Mouse (Mus musculus): ENCODE measurements around the gene Slc41a3. TPM values are rescaled to one million over a fixed set of nuclear protein-coding genes. Genes with fewer than 3 reads are reported as not detected.

The Slc41a3 gene
- polyA plus RNA-seq (2015; fragmentation: Nextera tagmentation; extraction: Ambion mirVana), result 10.7 and 12.0 TPM in 2 replicates

DNA sequence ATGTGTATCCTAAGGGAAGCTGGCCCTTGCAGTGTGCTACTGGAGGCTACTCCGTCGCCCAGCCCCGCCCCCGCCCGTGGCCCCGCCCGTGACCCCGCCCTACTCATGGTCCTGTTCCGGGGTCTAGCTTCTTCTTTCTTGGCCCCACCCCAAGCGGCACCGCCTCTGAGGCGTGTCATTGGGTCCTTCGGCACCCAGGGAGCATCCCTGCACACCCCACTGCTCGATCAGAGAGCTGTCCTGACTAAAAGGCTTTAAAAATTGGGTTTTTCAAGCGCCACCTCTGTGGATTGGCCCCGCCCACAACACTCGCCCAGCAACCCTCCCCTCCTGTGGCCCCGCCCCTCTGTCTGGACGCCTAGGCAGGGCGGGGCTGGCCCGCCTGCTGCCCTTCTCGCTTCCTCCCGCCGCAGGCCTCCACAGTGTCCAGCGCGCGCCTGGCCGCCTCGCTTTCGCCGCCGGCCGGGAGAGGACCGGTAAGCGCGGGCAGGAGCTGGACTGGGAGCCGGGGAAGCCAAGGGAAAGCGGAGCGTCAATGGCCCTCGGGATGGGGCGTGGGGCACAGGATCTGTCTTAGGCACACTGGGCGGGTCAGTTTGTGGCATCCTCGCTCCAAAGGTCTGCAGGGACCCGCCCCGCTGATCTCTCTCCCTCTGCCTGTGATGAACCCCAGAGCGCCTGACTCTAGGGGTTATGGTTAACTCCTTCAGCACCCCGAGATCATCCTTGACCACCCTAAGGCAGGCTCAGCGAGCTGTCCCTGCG lies at the start of gene Slc41a3:
Gene Slc41a3 (plus strand): TSS at position 193 of the 765 bp plus-strand sequence.
- WGBS, result under 1% methylated on average over 49 of the region's 49 CpGs
- peak; percentile 94 for ATAC-seq (replicated peaks; ENCODE audit: insufficient number of reproducible peaks, insufficient read depth, low FRiP score, low read depth)
- H3K4me3 ChIP-seq, result peak within 1 kb of the TSS; percentile 64

DNA sequence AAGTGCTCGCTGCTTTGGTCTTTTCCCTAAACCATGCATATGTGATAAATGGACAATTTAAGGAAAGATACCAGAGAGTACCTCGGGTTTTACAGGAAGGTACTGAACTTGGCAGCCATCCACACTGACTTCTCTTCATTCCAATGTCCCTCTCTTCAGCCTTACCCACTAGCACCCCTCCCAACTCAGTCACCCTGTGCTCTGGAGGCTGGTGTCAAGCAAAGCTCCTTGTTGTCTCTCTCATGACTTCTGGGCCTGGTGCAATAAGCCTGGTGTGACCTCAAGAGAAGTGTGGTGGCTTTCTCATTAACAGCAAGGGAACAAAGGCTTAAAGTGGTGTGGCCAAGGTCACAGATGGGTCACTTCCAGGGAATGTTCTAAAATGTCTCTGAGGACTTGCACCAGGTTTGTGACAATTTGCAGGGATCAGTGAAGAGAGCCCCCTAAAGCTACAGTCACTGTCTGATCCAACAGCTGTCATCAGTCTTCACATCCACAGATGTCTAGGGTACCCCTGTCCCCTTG lies 47.9 kb upstream of the Slc41a3 start:
- Histone ChIP-seq H3K36me3 (no peaks in the 10 kb centered on the region), H3K27ac (no peak overlapping the region), H3K9me3 (replicated peaks) (no peaks in the 10 kb centered on the region), H3K4me3 (no peak overlapping the region), H3K27me3 (peaks cover 1% of the 10 kb centered on the region; the same call in 1 of the 2 replicates), H3K4me1 (replicated peaks) (peaks cover 8% of the 10 kb centered on the region), H3K9ac (no peak overlapping the region), H3K4me2 (0 out of 2 replicates have a peak overlapping the region, but pooled peaks have one; percentile 19)
- WGBS, result 15% methylated on average over 2 of the region's 2 CpGs
- ATAC-seq (replicated peaks; ENCODE audit: insufficient number of reproducible peaks, insufficient read depth, low FRiP score, low read depth), result no peak

More for the DNA sequence above, at the start of gene Slc41a3:
- Histone ChIP-seq H3K9ac (peak within 1 kb of the TSS; percentile 71), H3K27me3 (no peaks in the 10 kb centered on the region), H3K4me2 (peak within 1 kb of the TSS; percentile 91), H3K36me3 (no peaks in the 10 kb centered on the region), H3K4me1 (replicated peaks) (peaks cover 49% of the 10 kb centered on the region), H3K9me3 (replicated peaks) (no peaks in the 10 kb centered on the region), H3K27ac (peak within 1 kb of the TSS; percentile 69)

DNA sequence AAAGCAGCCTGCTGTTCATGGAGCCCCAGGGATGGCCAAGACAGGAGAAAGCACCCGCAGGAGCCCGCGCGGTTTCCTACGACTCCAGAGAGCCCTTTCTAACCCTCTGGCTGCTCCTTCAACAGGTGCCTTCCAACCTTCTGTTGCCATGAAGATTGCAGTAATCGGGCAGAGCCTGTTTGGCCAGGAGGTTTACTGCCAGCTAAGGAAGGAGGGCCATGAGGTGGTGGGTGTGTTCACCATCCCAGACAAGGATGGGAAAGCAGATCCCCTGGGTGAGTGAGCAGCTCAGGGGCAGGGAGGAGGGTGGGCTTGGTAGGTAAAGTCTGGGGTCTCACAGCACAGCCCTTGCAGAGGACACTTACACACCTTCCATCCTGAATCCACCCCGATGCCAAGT lies 47.4 kb upstream of the Slc41a3 start:
- Histone ChIP-seq H3K9ac (no peak overlapping the region), H3K4me3 (no peak overlapping the region), H3K4me2 (no peak overlapping the region), H3K36me3 (no peaks in the 10 kb centered on the region), H3K4me1 (replicated peaks) (peaks cover 8% of the 10 kb centered on the region), H3K9me3 (replicated peaks) (no peaks in the 10 kb centered on the region), H3K27ac (no peak overlapping the region), H3K27me3 (no peaks in the 10 kb centered on the region)
- WGBS, result 91% methylated on average over 7 of the region's 7 CpGs
- no peak for ATAC-seq (replicated peaks; ENCODE audit: insufficient number of reproducible peaks, insufficient read depth, low FRiP score, low read depth)

DNA sequence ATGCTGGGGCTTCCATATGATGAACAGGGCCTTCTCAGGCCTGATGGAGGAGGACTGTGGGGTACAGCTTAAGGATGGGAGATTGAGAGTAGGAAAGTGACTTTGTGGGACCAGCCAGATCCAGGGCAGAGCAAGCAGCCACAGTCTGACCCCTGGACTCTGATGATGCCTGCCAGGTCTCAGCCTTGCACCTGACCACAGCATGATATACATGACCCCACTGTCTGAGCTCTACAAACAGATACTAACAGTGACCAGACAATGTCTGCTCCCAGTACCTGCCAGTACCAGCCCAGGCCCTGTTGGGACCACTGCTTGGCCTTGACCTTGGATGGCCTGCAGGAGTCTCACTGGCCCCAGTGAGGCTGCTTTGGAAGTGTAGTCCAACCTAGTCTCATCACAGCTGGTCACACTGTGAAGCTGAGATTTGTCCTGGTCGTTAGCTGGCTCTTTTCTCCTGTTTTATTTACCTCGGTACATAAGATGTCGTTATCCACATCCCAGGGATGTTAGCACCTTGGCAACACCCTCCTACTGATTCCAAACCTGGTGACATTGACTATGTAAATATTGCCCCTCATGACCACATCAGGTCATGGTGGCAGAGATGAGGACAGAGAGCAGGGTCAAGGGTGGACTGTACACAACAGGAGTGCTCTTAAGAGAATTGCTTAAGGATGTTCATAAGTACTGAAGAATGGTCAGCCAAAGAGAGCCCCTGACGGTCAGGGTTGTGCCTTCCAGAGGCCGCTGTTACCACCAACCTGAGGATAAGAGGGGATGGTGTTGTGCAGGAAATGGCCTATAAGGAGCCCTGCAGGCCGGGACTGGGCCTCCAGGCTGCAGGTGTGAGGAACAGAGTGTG lies 46.5 kb upstream of the Slc41a3 start:
- no peak overlapping the region for H3K4me3 ChIP-seq
- ATAC-seq (replicated peaks; ENCODE audit: insufficient number of reproducible peaks, insufficient read depth, low FRiP score, low read depth), result no peak
- H3K27ac ChIP-seq, result no peak overlapping the region
- H3K4me1 ChIP-seq (replicated peaks), result peaks cover 8% of the 10 kb centered on the region
- 77% methylated on average over 6 of the region's 6 CpGs for WGBS
- no peaks in the 10 kb centered on the region for H3K36me3 ChIP-seq
- no peak overlapping the region for H3K9ac ChIP-seq
- H3K27me3 ChIP-seq, result no peaks in the 10 kb centered on the region
- no peaks in the 10 kb centered on the region for H3K9me3 ChIP-seq (replicated peaks)
- H3K4me2 ChIP-seq, result no peak overlapping the region

DNA sequence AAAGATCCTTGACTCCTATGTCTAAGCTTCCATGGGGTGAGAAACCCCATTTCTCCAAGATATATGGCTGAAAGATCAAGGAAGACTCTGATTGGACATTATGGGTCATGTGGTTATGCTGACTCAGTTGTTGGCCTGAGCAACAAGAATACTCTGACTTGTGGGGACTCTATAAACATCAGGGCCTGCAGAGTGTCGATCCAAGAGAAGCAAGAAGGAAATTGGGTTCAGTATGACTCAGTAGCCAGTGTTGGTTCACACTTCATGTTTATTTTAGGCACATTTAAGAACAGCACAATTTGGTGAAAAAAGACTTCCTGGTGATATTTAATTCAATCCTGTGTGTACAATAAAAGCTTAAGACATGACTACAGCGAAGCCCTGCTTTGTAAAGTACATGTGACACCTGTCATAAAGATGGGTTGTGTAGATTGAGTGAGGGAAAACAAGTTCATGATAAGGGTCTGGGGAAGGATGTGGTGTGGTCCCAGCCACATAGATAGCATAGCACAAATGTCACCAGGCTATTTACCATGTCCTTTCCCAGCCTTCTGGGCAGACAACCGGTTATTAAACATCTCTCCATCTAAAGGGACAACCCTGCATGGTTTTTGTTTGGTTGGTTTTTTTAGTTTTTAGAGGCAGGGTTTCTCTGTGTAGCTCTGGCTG lies 44.0 kb upstream of the Slc41a3 start:
- 74% methylated on average over 3 of the region's 3 CpGs for WGBS

DNA sequence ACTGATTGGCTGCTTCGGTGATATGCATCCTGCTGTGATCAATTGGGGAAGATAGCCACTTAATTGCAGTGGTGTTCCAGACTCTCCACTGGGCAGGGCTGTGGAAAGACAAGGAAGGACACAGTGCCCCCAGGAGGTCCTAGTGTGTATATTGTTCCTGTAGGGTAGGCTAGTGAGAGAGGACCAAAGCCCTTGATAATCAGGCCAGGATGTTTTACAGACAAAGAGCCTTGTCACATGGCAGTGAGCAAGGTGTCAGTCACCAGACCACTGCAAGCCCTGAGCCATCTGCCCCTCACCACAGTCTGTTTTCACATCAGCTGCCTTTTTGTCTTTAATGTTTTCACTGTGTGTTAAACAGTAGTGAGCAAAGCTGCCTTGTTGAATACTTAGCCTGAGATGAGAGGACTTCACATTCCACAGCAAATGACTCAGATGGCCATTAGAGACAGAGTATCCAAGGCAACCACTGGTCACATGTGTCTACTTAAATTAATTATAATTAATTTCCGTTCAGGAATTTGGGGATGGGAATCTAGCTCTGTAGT lies 43.2 kb upstream of the Slc41a3 start:
- no peaks in the 10 kb centered on the region for H3K27me3 ChIP-seq
- H3K4me3 ChIP-seq, result no peak overlapping the region
- H3K9me3 ChIP-seq (replicated peaks), result no peaks in the 10 kb centered on the region
- ATAC-seq (replicated peaks; ENCODE audit: insufficient number of reproducible peaks, insufficient read depth, low FRiP score, low read depth), result no peak
- H3K9ac ChIP-seq, result no peak overlapping the region
- no peak overlapping the region for H3K27ac ChIP-seq
- H3K4me1 ChIP-seq (replicated peaks), result peaks cover 25% of the 10 kb centered on the region
- no peak overlapping the region for H3K4me2 ChIP-seq
- no peaks in the 10 kb centered on the region for H3K36me3 ChIP-seq
- WGBS, result 40% methylated on average over 2 of the region's 2 CpGs

More for the DNA sequence above, 44.0 kb upstream of the Slc41a3 start:
- Histone ChIP-seq H3K9me3 (replicated peaks) (no peaks in the 10 kb centered on the region), H3K27ac (no peak overlapping the region), H3K27me3 (no peaks in the 10 kb centered on the region), H3K4me2 (no peak overlapping the region), H3K36me3 (no peaks in the 10 kb centered on the region), H3K4me3 (no peak overlapping the region), H3K4me1 (replicated peaks) (peaks cover 24% of the 10 kb centered on the region), H3K9ac (no peak overlapping the region)
- no peak for ATAC-seq (replicated peaks; ENCODE audit: insufficient number of reproducible peaks, insufficient read depth, low FRiP score, low read depth)

DNA sequence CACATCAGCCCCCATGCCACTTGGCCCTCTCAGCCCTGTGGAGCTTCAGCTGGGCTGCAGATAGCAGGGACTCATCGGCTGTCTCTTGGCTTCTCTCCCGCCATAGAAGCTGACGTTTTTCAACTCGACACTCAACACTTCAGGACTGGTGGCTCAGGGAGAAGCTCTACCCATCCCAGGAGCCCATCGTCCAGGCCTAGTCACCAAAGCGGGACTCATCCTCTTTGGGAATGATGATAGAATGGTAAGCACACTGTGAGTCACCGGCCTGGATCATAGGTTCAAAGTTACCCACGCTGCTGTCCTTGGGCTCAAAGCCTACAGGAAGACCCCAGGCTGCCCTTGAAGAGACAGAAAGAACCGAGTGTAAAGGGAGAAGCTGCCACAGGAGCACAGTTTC lies 40.3 kb upstream of the Slc41a3 start:
- ATAC-seq (replicated peaks; ENCODE audit: insufficient number of reproducible peaks, insufficient read depth, low FRiP score, low read depth), result no peak
- 57% methylated on average over 9 of the region's 9 CpGs for WGBS
- Histone ChIP-seq H3K36me3 (no peaks in the 10 kb centered on the region), H3K27me3 (0 out of 2 replicates have a peak, but pooled peaks cover 2% of the 10 kb centered on the region), H3K27ac (no peak overlapping the region), H3K4me2 (no peak overlapping the region), H3K9me3 (replicated peaks) (no peaks in the 10 kb centered on the region), H3K9ac (no peak overlapping the region), H3K4me1 (replicated peaks) (peaks cover 20% of the 10 kb centered on the region), H3K4me3 (no peak overlapping the region)

DNA sequence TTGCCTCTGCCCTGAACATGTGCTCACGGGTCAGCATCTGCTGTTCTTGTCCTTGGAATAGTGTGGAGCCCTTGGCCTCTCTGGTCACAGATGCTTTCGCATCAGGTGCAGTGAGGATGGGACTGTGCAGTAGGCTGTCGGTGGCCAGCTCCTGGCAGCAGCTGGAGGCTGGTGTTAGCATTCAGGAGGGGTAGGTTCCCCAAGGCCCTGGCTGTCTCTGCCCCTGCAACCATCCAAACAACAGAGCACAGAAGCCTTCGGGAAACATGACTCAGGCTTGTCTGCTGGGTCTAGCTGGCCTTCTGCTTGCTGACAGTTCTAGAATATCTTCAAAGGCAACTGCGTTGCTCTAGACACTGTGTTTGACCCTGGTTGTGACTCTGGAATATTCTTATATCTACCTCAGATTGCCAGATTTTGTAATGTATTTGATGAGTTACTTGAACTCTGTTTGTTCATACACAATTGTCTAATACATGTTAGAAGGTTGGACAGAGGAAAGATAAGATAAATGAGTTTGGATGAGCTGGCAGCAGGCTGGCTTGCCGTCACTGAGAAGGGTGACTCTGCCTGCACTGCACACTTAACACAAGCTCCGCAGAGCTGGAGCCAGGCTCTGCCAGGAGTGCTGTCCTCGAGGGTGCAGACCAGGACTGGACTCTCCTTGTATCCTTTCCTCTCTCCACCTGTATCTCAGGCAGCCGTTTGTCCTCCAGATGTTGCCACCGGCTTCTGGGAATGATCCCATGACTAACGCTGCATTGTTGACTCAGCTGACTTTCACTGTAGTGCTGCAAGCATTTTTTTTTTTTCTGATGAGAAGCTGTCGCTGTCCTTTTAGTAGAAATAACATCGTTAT lies 38.9 kb upstream of the Slc41a3 start:
- 40% methylated on average over 13 of the region's 13 CpGs for WGBS
- Histone ChIP-seq H3K9ac (no peak overlapping the region), H3K4me2 (no peak overlapping the region), H3K9me3 (replicated peaks) (no peaks in the 10 kb centered on the region), H3K36me3 (no peaks in the 10 kb centered on the region), H3K4me1 (replicated peaks) (peaks cover 23% of the 10 kb centered on the region), H3K27me3 (0 out of 2 replicates have a peak, but pooled peaks cover 2% of the 10 kb centered on the region), H3K27ac (no peak overlapping the region), H3K4me3 (no peak overlapping the region)
- no peak for ATAC-seq (replicated peaks; ENCODE audit: insufficient number of reproducible peaks, insufficient read depth, low FRiP score, low read depth)

DNA sequence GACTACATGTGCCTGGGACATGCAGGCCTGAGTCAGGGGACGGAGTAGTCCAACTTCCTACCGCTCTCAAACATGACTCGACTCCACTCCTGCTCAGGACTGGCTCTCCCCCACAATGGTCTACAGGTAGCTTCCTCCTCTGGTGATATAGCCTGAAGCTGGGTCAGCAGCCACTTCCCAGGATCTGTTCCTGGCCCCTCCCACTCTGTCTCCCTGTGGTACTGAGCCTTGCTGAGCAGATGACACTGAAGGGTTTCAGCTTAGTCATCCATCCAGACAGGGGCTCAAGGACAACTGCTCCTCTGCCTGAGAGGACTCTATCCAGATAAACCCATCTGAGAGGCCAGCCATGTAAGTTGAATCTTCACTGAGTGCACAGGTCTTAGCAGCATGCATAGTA lies 37.0 kb upstream of the Slc41a3 start:
- no peak for ATAC-seq (replicated peaks; ENCODE audit: insufficient number of reproducible peaks, insufficient read depth, low FRiP score, low read depth)
- no peak overlapping the region for H3K27ac ChIP-seq
- H3K4me1 ChIP-seq (replicated peaks), result peaks cover 23% of the 10 kb centered on the region
- H3K4me3 ChIP-seq, result no peak overlapping the region
- WGBS, result 90% methylated on average over 3 of the region's 3 CpGs
- 0 out of 2 replicates have a peak, but pooled peaks cover 2% of the 10 kb centered on the region for H3K27me3 ChIP-seq
- no peak overlapping the region for H3K4me2 ChIP-seq
- H3K9me3 ChIP-seq (replicated peaks), result no peaks in the 10 kb centered on the region
- H3K9ac ChIP-seq, result no peak overlapping the region
- H3K36me3 ChIP-seq, result no peaks in the 10 kb centered on the region

DNA sequence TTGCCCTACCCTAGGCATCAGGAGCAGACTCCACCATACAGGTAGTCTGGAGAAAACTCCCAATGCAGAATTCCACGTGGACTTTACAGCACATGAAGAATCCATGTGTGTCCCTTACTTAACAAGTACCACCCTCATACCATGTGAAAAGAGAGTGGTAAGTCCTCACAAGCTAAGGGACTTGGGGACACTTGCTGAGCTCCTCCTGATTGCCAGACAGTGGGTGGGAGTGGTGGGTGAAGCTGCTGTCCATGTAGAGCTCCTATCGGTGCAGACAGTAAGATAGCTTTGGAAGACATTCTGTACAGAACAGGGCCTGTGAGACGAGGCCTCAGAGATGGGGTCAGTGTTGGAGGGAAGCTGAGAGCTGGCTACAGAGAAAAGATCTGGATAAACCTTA lies 36.6 kb upstream of the Slc41a3 start:
- 66% methylated on average over 3 of the region's 3 CpGs for WGBS
- ATAC-seq (replicated peaks; ENCODE audit: insufficient number of reproducible peaks, insufficient read depth, low FRiP score, low read depth), result no peak

More for the DNA sequence above, 36.6 kb upstream of the Slc41a3 start:
- H3K9ac ChIP-seq, result no peak overlapping the region
- H3K4me1 ChIP-seq (replicated peaks), result peaks cover 23% of the 10 kb centered on the region
- 0 out of 2 replicates have a peak, but pooled peaks cover 2% of the 10 kb centered on the region for H3K27me3 ChIP-seq
- no peaks in the 10 kb centered on the region for H3K36me3 ChIP-seq
- H3K4me2 ChIP-seq, result no peak overlapping the region
- no peaks in the 10 kb centered on the region for H3K9me3 ChIP-seq (replicated peaks)
- no peak overlapping the region for H3K4me3 ChIP-seq
- H3K27ac ChIP-seq, result no peak overlapping the region
